Mouse (Mus musculus) cortical plate, adult 2 months (tissue): ENCODE measurements around the gene Cdc25b. TPM values are rescaled to one million over a fixed set of nuclear protein-coding genes. Genes with fewer than 3 reads are reported as not detected.

ENCODE experiments used
- H3K27ac ChIP-seq: fragments of 200-500 bp; 2 replicates; pipeline ENCODE4 v1.5.1; 2012; ENCODE audit warnings: low read length, control low read depth, inconsistent platforms; ENCODE audit not compliant: insufficient read depth
- H3K4me1 ChIP-seq: fragments of 200-500 bp; 2 replicates; pipeline ENCODE4 v1.6.1; 2011; ENCODE audit warnings: low read length; ENCODE audit not compliant: control insufficient read depth, insufficient read depth
- H3K4me3 ChIP-seq: fragments of 200-500 bp; 2 replicates; pipeline ENCODE4 v1.5.1; 2011; ENCODE audit warnings: mild to moderate bottlenecking, low read length, control low read depth; ENCODE audit not compliant: insufficient read depth
- CTCF ChIP-seq: fragments of 200-500 bp; IDR thresholded peaks from 2 replicates; pipeline ENCODE4 v1.5.1; 2011; ENCODE audit warnings: mild to moderate bottlenecking, control low read depth, low read length; ENCODE audit not compliant: insufficient read depth; ENCODE audit errors: extremely low read depth
- POLR2A ChIP-seq: fragments of 200-500 bp; IDR thresholded peaks from 2 replicates; pipeline ENCODE4 v1.6.1; 2011; ENCODE audit warnings: mild to moderate bottlenecking, low read length, control low read depth; ENCODE audit not compliant: insufficient read depth; ENCODE audit errors: extremely low read depth
- polyA plus RNA-seq: library from polyadenylated mRNA; depleted of rRNA; stranded (reverse); fragments of >200 nt; gene quantifications from 2 replicates; pipeline ENCODE4 v1.2.3, GENCODE M21; 2012; rRNA removed

The Cdc25b gene
- polyA plus RNA-seq, 1 experiment: 42.9 TPM

GRCm38 (mm10) chr2:131234127-131234650, 47.4 kb downstream of the Cdc25b start:
- TF ChIP-seq POLR2A (no peak), CTCF (no peak)
- Histone ChIP-seq H3K4me3 (peak overlapping the region; percentile 30), H3K4me1 (peaks cover 3% of the 10 kb centered on the region), H3K27ac (no peak overlapping the region)

- H3K4me3 ChIP-seq: no peak overlapping the region
- no peak overlapping the region for H3K27ac ChIP-seq
- no peak for TF ChIP-seq POLR2A
- TF ChIP-seq CTCF: no peak
- peaks cover 3% of the 10 kb centered on the region for H3K4me1 ChIP-seq
Measured at GRCm38 (mm10) chr2:131234970-131235635, 48.4 kb downstream of the Cdc25b start.

- no peak overlapping the region for H3K4me3 ChIP-seq
- H3K4me1 ChIP-seq: no peaks in the 10 kb centered on the region
- TF ChIP-seq CTCF (no peak), POLR2A (no peak)
- no peak overlapping the region for H3K27ac ChIP-seq
Measured at GRCm38 (mm10) chr2:131242180-131242579, 55.4 kb downstream of the Cdc25b start.

GRCm38 (mm10) chr2:131242929-131243328, 56.2 kb downstream of the Cdc25b start:
- Histone ChIP-seq H3K4me1 (no peaks in the 10 kb centered on the region), H3K4me3 (no peak overlapping the region), H3K27ac (no peak overlapping the region)
- TF ChIP-seq POLR2A (no peak), CTCF (no peak)

Other genes starting within 250 kb of the Cdc25b start
- 201 and 206 TPM in 2 replicates for gene Gfra4, start 143.9 kb upstream of the Cdc25b start, polyA plus RNA-seq
- 21.0 and 21.7 TPM in 2 replicates for gene Adam33, start 123.1 kb upstream of the Cdc25b start, polyA plus RNA-seq
- gene Siglec1, start 100.2 kb upstream of the Cdc25b start, polyA plus RNA-seq: 0.21 and 0.35 TPM in 2 replicates
- 10.2 and 10.5 TPM in 2 replicates for gene Hspa12b, start 59.7 kb upstream of the Cdc25b start, polyA plus RNA-seq
- not detected in 2 replicates for gene Gm11037, start 53.5 kb upstream of the Cdc25b start, polyA plus RNA-seq
- gene 1700037H04Rik, start 26.9 kb upstream of the Cdc25b start, polyA plus RNA-seq: 110 and 130 TPM in 2 replicates
- gene Cenpb, start 6.9 kb upstream of the Cdc25b start, polyA plus RNA-seq: 82.1 and 87.2 TPM in 2 replicates
- 8.4 and 10.4 TPM in 2 replicates for gene Spef1, start 333 bp downstream of the Cdc25b start, polyA plus RNA-seq
- 46.0 and 47.5 TPM in 2 replicates for gene Ap5s1, start 20.1 kb downstream of the Cdc25b start, polyA plus RNA-seq
- 8.8 and 10.1 TPM in 2 replicates for gene Mavs, start 47.1 kb downstream of the Cdc25b start, polyA plus RNA-seq
- gene Pank2, start 75.5 kb downstream of the Cdc25b start, polyA plus RNA-seq: 32.4 and 35.5 TPM in 2 replicates
- 20.6 and 21.1 TPM in 2 replicates for gene Rnf24, start 165.9 kb downstream of the Cdc25b start, polyA plus RNA-seq